Mouse (Mus musculus): ENCODE data around the gene Becn1. TPM values are rescaled to one million over a fixed set of nuclear protein-coding genes. Genes with fewer than 3 reads are reported as not detected.

The Becn1 gene
- total and polyA plus RNA-seq, 3 experiments, result 46.3 to 148 (median 97.7) TPM

- Histone ChIP-seq H3K9me3 (replicated peaks) (no peaks in the 10 kb centered on the region), H3K4me3 (ENCODE audit: low read depth, low read length) (no peak overlapping the region), H3K27me3 (ENCODE audit: insufficient read depth, low read length) (no peaks in the 10 kb centered on the region), H3K4me1 (ENCODE audit: insufficient read depth, low read depth, low read length) (no peaks in the 10 kb centered on the region), H3K36me3 (replicated peaks) (peaks cover 72% of the 10 kb centered on the region)
- no peak for DNase-seq (ENCODE audit: low spot score)
- TF ChIP-seq CTCF (IDR thresholded peaks at IDR 0.05; ENCODE audit: low read depth, low read length) (no peak), TAL1 (conservative IDR thresholded peaks at IDR 0.05; ENCODE audit: low read depth, low read length) (no peak), GATA1 (IDR thresholded peaks at IDR 0.05; ENCODE audit: borderline replicate concordance, low read length) (no peak), POLR2AphosphoS5 (IDR thresholded peaks at IDR 0.05; ENCODE audit: insufficient replicate concordance, low read depth, low read length) (no peak), GATA2 (IDR thresholded peaks at IDR 0.05; ENCODE audit: borderline replicate concordance, low read depth, low read length) (no peak)
- ATAC-seq (ENCODE audit: extremely low read depth, insufficient number of reproducible peaks, low FRiP score, poor library complexity, severe bottlenecking), result no peak
Measured at GRCm38 (mm10) chr11:101287306-101287705, 14.8 kb downstream of the Becn1 start.

GRCm38 (mm10) chr11:101283805-101284204, 18.3 kb downstream of the Becn1 start:
- H3K36me3 ChIP-seq (replicated peaks), result peaks cover 37% of the 10 kb centered on the region
- no peak for DNase-seq (ENCODE audit: low spot score)
- H3K27me3 ChIP-seq (ENCODE audit: insufficient read depth, low read length), result no peaks in the 10 kb centered on the region
- TF ChIP-seq TAL1 (conservative IDR thresholded peaks at IDR 0.05; ENCODE audit: low read depth, low read length), result no peak
- TF ChIP-seq POLR2AphosphoS5 (IDR thresholded peaks at IDR 0.05; ENCODE audit: insufficient replicate concordance, low read depth, low read length), result no peak
- TF ChIP-seq CTCF (IDR thresholded peaks at IDR 0.05; ENCODE audit: low read depth, low read length), result no peak
- TF ChIP-seq GATA2 (IDR thresholded peaks at IDR 0.05; ENCODE audit: borderline replicate concordance, low read depth, low read length), result no peak
- no peak for TF ChIP-seq GATA1 (IDR thresholded peaks at IDR 0.05; ENCODE audit: borderline replicate concordance, low read length)
- H3K4me3 ChIP-seq (ENCODE audit: low read depth, low read length), result no peak overlapping the region
- no peak for ATAC-seq (ENCODE audit: extremely low read depth, insufficient number of reproducible peaks, low FRiP score, poor library complexity, severe bottlenecking)
- H3K4me1 ChIP-seq (ENCODE audit: insufficient read depth, low read depth, low read length), result peaks cover 12% of the 10 kb centered on the region
- H3K9me3 ChIP-seq (replicated peaks), result no peaks in the 10 kb centered on the region

- Histone ChIP-seq H3K27me3 (ENCODE audit: insufficient read depth, low read length) (no peaks in the 10 kb centered on the region), H3K4me1 (ENCODE audit: insufficient read depth, low read depth, low read length) (peaks cover 18% of the 10 kb centered on the region), H3K4me3 (ENCODE audit: low read depth, low read length) (no peak overlapping the region), H3K9me3 (replicated peaks) (no peaks in the 10 kb centered on the region), H3K36me3 (replicated peaks) (peaks cover 30% of the 10 kb centered on the region)
- ATAC-seq (ENCODE audit: extremely low read depth, insufficient number of reproducible peaks, low FRiP score, poor library complexity, severe bottlenecking) (no peak), DNase-seq (ENCODE audit: low spot score) (no peak)
- TF ChIP-seq CTCF (IDR thresholded peaks at IDR 0.05; ENCODE audit: low read depth, low read length) (no peak), GATA2 (IDR thresholded peaks at IDR 0.05; ENCODE audit: borderline replicate concordance, low read depth, low read length) (no peak), TAL1 (conservative IDR thresholded peaks at IDR 0.05; ENCODE audit: low read depth, low read length) (no peak), POLR2AphosphoS5 (IDR thresholded peaks at IDR 0.05; ENCODE audit: insufficient replicate concordance, low read depth, low read length) (no peak), GATA1 (IDR thresholded peaks at IDR 0.05; ENCODE audit: borderline replicate concordance, low read length) (no peak)
Measured at GRCm38 (mm10) chr11:101282896-101283295, 19.2 kb downstream of the Becn1 start.

- no peak overlapping the region for H3K4me3 ChIP-seq (ENCODE audit: low read depth, low read length)
- ATAC-seq (ENCODE audit: extremely low read depth, insufficient number of reproducible peaks, low FRiP score, poor library complexity, severe bottlenecking), result no peak
- no peaks in the 10 kb centered on the region for H3K9me3 ChIP-seq (replicated peaks)
- peaks cover 39% of the 10 kb centered on the region for H3K4me1 ChIP-seq (ENCODE audit: insufficient read depth, low read depth, low read length)
- no peak for TF ChIP-seq TAL1 (conservative IDR thresholded peaks at IDR 0.05; ENCODE audit: low read depth, low read length)
- no peak for TF ChIP-seq GATA2 (IDR thresholded peaks at IDR 0.05; ENCODE audit: borderline replicate concordance, low read depth, low read length)
- no peak for TF ChIP-seq CTCF (IDR thresholded peaks at IDR 0.05; ENCODE audit: low read depth, low read length)
- TF ChIP-seq GATA1 (IDR thresholded peaks at IDR 0.05; ENCODE audit: borderline replicate concordance, low read length), result no peak
- TF ChIP-seq POLR2AphosphoS5 (IDR thresholded peaks at IDR 0.05; ENCODE audit: insufficient replicate concordance, low read depth, low read length), result no peak
- DNase-seq (ENCODE audit: low spot score), result no peak
- H3K27me3 ChIP-seq (ENCODE audit: insufficient read depth, low read length), result no peaks in the 10 kb centered on the region
- peaks cover 34% of the 10 kb centered on the region for H3K36me3 ChIP-seq (replicated peaks)
Measured at GRCm38 (mm10) chr11:101280837-101281236, 21.2 kb downstream of the Becn1 start.

- H3K4me1 ChIP-seq (ENCODE audit: insufficient read depth, low read depth, low read length), result peaks cover 50% of the 10 kb centered on the region
- peaks cover 39% of the 10 kb centered on the region for H3K36me3 ChIP-seq (replicated peaks)
- ATAC-seq (ENCODE audit: extremely low read depth, insufficient number of reproducible peaks, low FRiP score, poor library complexity, severe bottlenecking) (no peak), DNase-seq (ENCODE audit: low spot score) (no peak)
- H3K9me3 ChIP-seq (replicated peaks), result no peaks in the 10 kb centered on the region
- no peak for TF ChIP-seq TAL1 (conservative IDR thresholded peaks at IDR 0.05; ENCODE audit: low read depth, low read length)
- TF ChIP-seq POLR2AphosphoS5 (IDR thresholded peaks at IDR 0.05; ENCODE audit: insufficient replicate concordance, low read depth, low read length), result no peak
- no peak for TF ChIP-seq GATA2 (IDR thresholded peaks at IDR 0.05; ENCODE audit: borderline replicate concordance, low read depth, low read length)
- no peak for TF ChIP-seq CTCF (IDR thresholded peaks at IDR 0.05; ENCODE audit: low read depth, low read length)
- no peak for TF ChIP-seq GATA1 (IDR thresholded peaks at IDR 0.05; ENCODE audit: borderline replicate concordance, low read length)
- peak overlapping the region; percentile 91; the same call in 1 of the 2 replicates for H3K4me3 ChIP-seq (ENCODE audit: low read depth, low read length)
- no peaks in the 10 kb centered on the region for H3K27me3 ChIP-seq (ENCODE audit: insufficient read depth, low read length)
Measured at GRCm38 (mm10) chr11:101279193-101279569, 22.9 kb downstream of the Becn1 start.

- Histone ChIP-seq H3K4me1 (ENCODE audit: insufficient read depth, low read depth, low read length) (peaks cover 53% of the 10 kb centered on the region), H3K4me3 (ENCODE audit: low read depth, low read length) (peak within 1 kb of the TSS; percentile 91), H3K9me3 (replicated peaks) (no peaks in the 10 kb centered on the region), H3K27me3 (ENCODE audit: insufficient read depth, low read length) (no peaks in the 10 kb centered on the region), H3K36me3 (replicated peaks) (peaks cover 44% of the 10 kb centered on the region)
- TF ChIP-seq GATA2 (IDR thresholded peaks at IDR 0.05; ENCODE audit: borderline replicate concordance, low read depth, low read length), result no peak
- no peak for TF ChIP-seq CTCF (IDR thresholded peaks at IDR 0.05; ENCODE audit: low read depth, low read length)
- no peak for TF ChIP-seq TAL1 (conservative IDR thresholded peaks at IDR 0.05; ENCODE audit: low read depth, low read length)
- no peak for TF ChIP-seq GATA1 (IDR thresholded peaks at IDR 0.05; ENCODE audit: borderline replicate concordance, low read length)
- no peak for TF ChIP-seq POLR2AphosphoS5 (IDR thresholded peaks at IDR 0.05; ENCODE audit: insufficient replicate concordance, low read depth, low read length)
- ATAC-seq (ENCODE audit: extremely low read depth, insufficient number of reproducible peaks, low FRiP score, poor library complexity, severe bottlenecking) (peak; percentile 69), DNase-seq (ENCODE audit: low spot score) (peak; percentile 84)
Measured at GRCm38 (mm10) chr11:101278223-101279192, 23.6 kb downstream of the Becn1 start, which contains the start of the genes Cntd1 and Coa3. TSS of gene Cntd1 (plus strand) at chr11:101279012. TSS of gene Coa3 (minus strand) at chr11:101279114.

All from G1E (cell line).